Mouse (Mus musculus): Measurements from ENCODE around the gene Dnajc19. TPM values are rescaled to one million over a fixed set of nuclear protein-coding genes. Genes with fewer than 3 reads are reported as not detected.
"Not testable (repeated sequence)": the region's sequence is repeated elsewhere in the genome, so short reads cannot be mapped to it uniquely, and the experiment has no call there.

Dnajc19 gene
- polyA plus RNA-seq, 1 experiment from 2014 or later: 167 TPM

- peaks cover 10% of the 10 kb centered on the region; the same call in 1 of the 2 replicates for H3K4me1 ChIP-seq
- peak overlapping the region; percentile 94; the same call in 1 of the 2 replicates for H3K27ac ChIP-seq
- H3K27me3 ChIP-seq (ENCODE audit: insufficient read depth, poor library complexity, severe bottlenecking): no peaks in the 10 kb centered on the region
- no peaks in the 10 kb centered on the region for H3K9me3 ChIP-seq
- 83% methylated on average over 3 of the region's 3 CpGs for WGBS
- peaks cover 13% of the 10 kb centered on the region; the same call in 1 of the 2 replicates for H3K36me3 ChIP-seq
- DNase-seq (ENCODE audit: low spot score): no peak
- peak overlapping the region; percentile 81 for H3K4me3 ChIP-seq
Measured at GRCm38 (mm10) chr3:34081929-34082328, 808 bp upstream of the Dnajc19 start.

- H3K27ac ChIP-seq: no peak overlapping the region
- no peaks in the 10 kb centered on the region for H3K27me3 ChIP-seq (ENCODE audit: insufficient read depth, poor library complexity, severe bottlenecking)
- H3K4me1 ChIP-seq: peaks cover 12% of the 10 kb centered on the region; the same call in 1 of the 2 replicates
- WGBS: 57% methylated on average over 6 of the region's 6 CpGs
- peaks cover 40% of the 10 kb centered on the region for H3K36me3 ChIP-seq
- H3K4me3 ChIP-seq: no peak overlapping the region
- H3K9me3 ChIP-seq: no peaks in the 10 kb centered on the region
- no peak for DNase-seq (ENCODE audit: low spot score)
Measured at GRCm38 (mm10) chr3:34076058-34076759, 4.9 kb downstream of the Dnajc19 start.

- H3K27me3 ChIP-seq (ENCODE audit: insufficient read depth, poor library complexity, severe bottlenecking): no peaks in the 10 kb centered on the region
- WGBS: 92% methylated on average over 6 of the region's 6 CpGs
- DNase-seq (ENCODE audit: low spot score): no peak
- peaks cover 45% of the 10 kb centered on the region for H3K36me3 ChIP-seq
- no peak overlapping the region for H3K4me3 ChIP-seq
- H3K27ac ChIP-seq: no peak overlapping the region
- H3K9me3 ChIP-seq: no peaks in the 10 kb centered on the region
- H3K4me1 ChIP-seq: peaks cover 4% of the 10 kb centered on the region; the same call in 1 of the 2 replicates
Measured at GRCm38 (mm10) chr3:34072726-34073125, 8.4 kb downstream of the Dnajc19 start.

DNA sequence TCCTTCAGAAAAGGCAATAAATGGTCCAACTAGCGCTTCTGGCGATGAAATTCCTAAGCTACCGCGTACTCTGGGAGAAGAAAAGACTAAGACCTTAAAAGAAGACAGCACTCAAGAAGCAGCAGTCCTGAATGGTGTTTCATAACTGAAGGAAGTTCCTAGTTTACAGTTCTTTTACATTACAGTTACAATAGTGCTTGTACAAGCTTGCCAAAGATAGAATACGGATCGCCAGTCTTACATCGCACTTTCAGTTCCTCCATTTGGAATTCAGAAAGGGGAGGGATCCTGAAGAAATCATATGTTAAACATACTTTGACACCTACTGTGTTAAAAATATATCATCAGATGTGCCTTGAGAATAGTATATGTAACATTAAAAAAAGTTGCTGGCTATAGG is 12.2 kb downstream of the Dnajc19 start:
- H3K9me3 ChIP-seq; H3K27me3 ChIP-seq (ENCODE audit: insufficient read depth, poor library complexity, severe bottlenecking); DNase-seq (ENCODE audit: low spot score); H3K4me1 ChIP-seq; H3K4me3 ChIP-seq; H3K27ac ChIP-seq: not testable (repeated sequence)
- peaks cover 48% of the 10 kb centered on the region for H3K36me3 ChIP-seq
- WGBS: 92% methylated on average over 7 of the region's 7 CpGs

DNA sequence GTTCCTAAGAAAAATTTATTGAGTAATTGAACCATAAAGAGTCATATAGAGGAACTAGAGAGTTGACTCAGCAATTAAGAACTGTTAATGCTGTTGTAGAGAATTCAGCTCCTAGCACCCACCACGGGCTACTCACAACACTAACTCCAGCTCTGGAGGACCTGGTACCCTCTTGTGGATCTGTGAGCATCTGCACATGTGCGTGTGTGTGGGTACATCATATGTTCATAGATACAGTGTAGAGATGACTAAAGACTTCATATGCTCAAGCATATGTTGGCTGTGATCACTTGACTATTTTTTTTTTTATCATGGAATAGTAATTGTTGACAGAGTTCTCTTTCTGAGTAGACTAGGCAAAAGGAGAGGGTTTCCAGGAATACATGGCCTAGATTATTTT is 18.8 kb downstream of the Dnajc19 start:
- Histone ChIP-seq H3K4me1 (no peaks in the 10 kb centered on the region), H3K36me3 (peaks cover 63% of the 10 kb centered on the region)
- WGBS: 96% methylated on average over 2 of the region's 2 CpGs

GRCm38 (mm10) chr3:34041990-34042389 is 39.1 kb downstream of the Dnajc19 start:
- no peak for DNase-seq (ENCODE audit: low spot score)
- Histone ChIP-seq H3K4me3 (no peak overlapping the region), H3K9me3 (no peaks in the 10 kb centered on the region), H3K27me3 (ENCODE audit: insufficient read depth, poor library complexity, severe bottlenecking) (no peaks in the 10 kb centered on the region), H3K27ac (no peak overlapping the region), H3K4me1 (peaks cover 7% of the 10 kb centered on the region), H3K36me3 (peaks cover 30% of the 10 kb centered on the region)
- 94% methylated on average over 4 of the region's 4 CpGs for WGBS

More for the DNA sequence above, 18.8 kb downstream of the Dnajc19 start:
- H3K27ac ChIP-seq: no peak overlapping the region
- DNase-seq (ENCODE audit: low spot score): no peak
- H3K9me3 ChIP-seq: no peaks in the 10 kb centered on the region
- no peaks in the 10 kb centered on the region for H3K27me3 ChIP-seq (ENCODE audit: insufficient read depth, poor library complexity, severe bottlenecking)
- H3K4me3 ChIP-seq: no peak overlapping the region

DNA sequence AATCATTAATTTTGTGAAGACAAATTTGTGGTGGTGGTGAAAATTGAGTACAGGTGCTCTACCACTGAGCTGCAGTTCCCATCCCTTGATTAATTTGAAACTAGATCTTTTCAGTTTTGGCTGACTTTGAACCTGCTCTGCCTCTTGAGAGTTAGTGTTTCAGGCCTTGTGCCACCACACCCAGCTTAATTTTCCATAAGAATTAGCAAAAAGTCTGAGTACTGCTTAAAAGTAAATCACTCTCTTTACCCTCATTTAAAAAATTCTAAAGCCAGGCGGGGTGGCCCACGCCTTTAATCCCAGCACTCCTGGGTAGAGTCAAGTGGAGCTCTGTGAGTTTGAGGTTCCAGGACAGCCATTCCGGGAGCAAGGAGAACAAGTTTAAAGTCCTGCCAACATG is 45.4 kb downstream of the Dnajc19 start:
- no peak for DNase-seq (ENCODE audit: low spot score)
- no peaks in the 10 kb centered on the region for H3K36me3 ChIP-seq
- H3K4me3 ChIP-seq: no peak overlapping the region
- no peak overlapping the region for H3K27ac ChIP-seq
- WGBS: 84% methylated on average over 3 of the region's 3 CpGs
- H3K4me1 ChIP-seq: peaks cover 15% of the 10 kb centered on the region
- H3K9me3 ChIP-seq: no peaks in the 10 kb centered on the region
- no peaks in the 10 kb centered on the region for H3K27me3 ChIP-seq (ENCODE audit: insufficient read depth, poor library complexity, severe bottlenecking)

DNA sequence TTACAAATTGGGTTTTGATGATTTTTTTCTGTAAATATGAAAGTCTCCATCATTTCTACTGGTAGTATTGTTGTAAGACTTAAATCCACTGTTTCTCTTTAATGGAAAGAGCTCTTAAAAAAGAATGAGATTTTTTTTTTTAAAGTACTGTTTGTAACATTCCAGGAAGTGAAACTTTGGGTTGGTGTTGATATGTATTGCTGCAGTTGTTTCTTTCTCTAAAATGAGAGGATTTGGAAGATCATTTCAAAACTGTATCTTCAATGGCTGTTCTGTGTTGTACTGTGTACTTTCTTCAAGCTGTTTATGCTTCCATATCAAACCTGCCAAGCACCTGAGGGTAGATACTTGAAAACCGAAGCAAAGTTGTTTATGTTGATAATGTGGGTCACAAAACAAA is 46.3 kb downstream of the Dnajc19 start:
- H3K4me3 ChIP-seq: no peak overlapping the region
- peaks cover 15% of the 10 kb centered on the region for H3K4me1 ChIP-seq
- H3K27me3 ChIP-seq (ENCODE audit: insufficient read depth, poor library complexity, severe bottlenecking): no peaks in the 10 kb centered on the region
- DNase-seq (ENCODE audit: low spot score): no peak
- H3K27ac ChIP-seq: no peak overlapping the region
- H3K36me3 ChIP-seq: 0 out of 2 replicates have a peak, but pooled peaks cover 3% of the 10 kb centered on the region
- 74% methylated on average over 1 of the region's 1 CpGs for WGBS
- no peaks in the 10 kb centered on the region for H3K9me3 ChIP-seq

DNA sequence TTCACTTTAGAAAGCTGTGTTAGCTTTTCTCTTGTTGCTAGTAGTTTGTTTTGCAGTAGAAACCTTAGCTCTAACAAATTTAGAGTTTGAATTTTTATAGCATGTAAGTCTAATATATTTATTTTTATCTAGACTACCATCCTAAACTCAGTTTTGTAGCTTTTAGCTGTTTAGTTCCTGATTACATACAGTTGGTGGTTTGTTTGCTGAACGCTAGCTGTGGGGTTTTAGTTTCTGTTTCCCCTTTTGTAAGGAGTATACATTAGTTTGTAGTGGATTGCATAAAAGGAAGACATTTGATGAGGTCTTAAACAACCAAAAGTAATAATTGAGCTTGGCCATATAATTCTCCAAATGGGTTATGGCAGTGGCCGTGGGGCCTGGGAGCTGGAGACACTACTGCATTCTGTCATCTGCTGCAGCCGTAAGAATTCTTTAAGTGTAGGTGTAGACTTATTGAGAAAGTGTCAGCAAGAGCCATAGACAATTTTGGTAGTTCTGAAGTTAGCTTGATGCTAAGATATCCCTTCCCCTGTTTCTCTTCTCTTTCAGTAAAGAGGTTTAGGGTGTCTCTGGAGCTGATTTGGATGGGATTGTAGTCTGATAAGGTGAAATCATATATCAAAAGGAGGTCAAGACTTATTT is 47.3 kb downstream of the Dnajc19 start:
- H3K27me3 ChIP-seq (ENCODE audit: insufficient read depth, poor library complexity, severe bottlenecking): no peaks in the 10 kb centered on the region
- no peaks in the 10 kb centered on the region for H3K9me3 ChIP-seq
- 78% methylated on average over 3 of the region's 3 CpGs for WGBS
- DNase-seq (ENCODE audit: low spot score): no peak
- H3K4me3 ChIP-seq: no peak overlapping the region
- H3K36me3 ChIP-seq: 0 out of 2 replicates have a peak, but pooled peaks cover 3% of the 10 kb centered on the region
- H3K27ac ChIP-seq: no peak overlapping the region
- H3K4me1 ChIP-seq: peaks cover 15% of the 10 kb centered on the region

DNA sequence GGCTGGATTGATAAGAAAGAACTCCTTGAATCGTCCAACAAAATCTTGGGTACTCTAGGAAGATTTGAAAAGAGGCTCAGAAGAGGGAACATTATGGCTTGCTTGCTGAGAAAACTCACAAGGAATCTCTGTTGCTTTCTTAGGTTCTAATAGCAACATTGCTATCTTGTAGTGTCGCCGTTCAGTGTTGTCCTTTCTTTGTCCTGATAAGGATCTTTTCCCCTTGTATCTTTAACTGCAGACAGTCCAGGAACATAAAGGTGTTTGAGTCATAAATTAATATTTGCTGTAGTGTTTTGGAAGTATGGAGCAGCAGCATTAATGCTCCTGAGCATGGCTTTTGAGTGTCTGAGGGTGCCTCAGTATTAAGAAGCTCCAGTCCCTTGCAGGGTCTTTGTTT is 50.5 kb downstream of the Dnajc19 start:
- H3K4me3 ChIP-seq: no peak overlapping the region
- H3K27me3 ChIP-seq (ENCODE audit: insufficient read depth, poor library complexity, severe bottlenecking): no peaks in the 10 kb centered on the region
- H3K36me3 ChIP-seq: 0 out of 2 replicates have a peak, but pooled peaks cover 3% of the 10 kb centered on the region
- no peaks in the 10 kb centered on the region for H3K9me3 ChIP-seq
- DNase-seq (ENCODE audit: low spot score): no peak
- WGBS: 68% methylated on average over 3 of the region's 3 CpGs
- peaks cover 4% of the 10 kb centered on the region; the same call in 1 of the 2 replicates for H3K4me1 ChIP-seq
- H3K27ac ChIP-seq: no peak overlapping the region

- 0 out of 2 replicates have a peak, but pooled peaks cover 5% of the 10 kb centered on the region for H3K36me3 ChIP-seq
- H3K4me3 ChIP-seq: no peak overlapping the region
- peaks cover 2% of the 10 kb centered on the region; the same call in 1 of the 2 replicates for H3K4me1 ChIP-seq
- no peaks in the 10 kb centered on the region for H3K27me3 ChIP-seq (ENCODE audit: insufficient read depth, poor library complexity, severe bottlenecking)
- no peaks in the 10 kb centered on the region for H3K9me3 ChIP-seq
- no peak for DNase-seq (ENCODE audit: low spot score)
- no peak overlapping the region for H3K27ac ChIP-seq
Measured at GRCm38 (mm10) chr3:34028935-34029334, 52.2 kb downstream of the Dnajc19 start.

GRCm38 (mm10) chr3:34021259-34021828 is 59.8 kb downstream of the Dnajc19 start:
- no peak for DNase-seq (ENCODE audit: low spot score)
- Histone ChIP-seq H3K4me1 (peaks cover 13% of the 10 kb centered on the region), H3K36me3 (0 out of 2 replicates have a peak, but pooled peaks cover 2% of the 10 kb centered on the region), H3K27ac (peak overlapping the region; percentile 100; the same call in 1 of the 2 replicates), H3K9me3 (no peaks in the 10 kb centered on the region), H3K4me3 (peak overlapping the region; percentile 91), H3K27me3 (ENCODE audit: insufficient read depth, poor library complexity, severe bottlenecking) (no peaks in the 10 kb centered on the region)
- 56% methylated on average over 4 of the region's 4 CpGs for WGBS
